Mouse (Mus musculus) midbrain, embryonic 14.5 days (tissue): ENCODE measurements at regions not wholly inside any gene's neighbourhood (a gene's known extent, or its start where the extent isn't known, plus 50 kb on each side); places are given as distances from the start of the nearest gene placed in this dataset.

Experiments used
- ATAC-seq: fragments of 200-750 bp; cut with Nextera tagmentation; 2 replicates; pipeline ENCODE4 v1.8.0; 2017; ENCODE audit warnings: moderate number of reproducible peaks, moderate library complexity; ENCODE audit not compliant: low FRiP score, low TSS enrichment
- DNase-seq: peaks from one replicate; pipeline ENCODE4 v3.0.0-alpha.2; 2015
- H3K27ac ChIP-seq: fragments of 300-500 bp; sonication (generic); replicated peaks from 2 replicates; pipeline ENCODE4 v1.5.1; 2014; ENCODE audit warnings: mild to moderate bottlenecking, low read depth, low read length, moderate library complexity
- H3K27me3 ChIP-seq: fragments of 300-500 bp; sonication (generic); 2 replicates; pipeline ENCODE4 v1.6.1; 2014; ENCODE audit warnings: low read length, control low read depth, mixed read lengths; ENCODE audit not compliant: control insufficient read depth, insufficient read depth
- H3K36me3 ChIP-seq: fragments of 300-500 bp; sonication (generic); 2 replicates; pipeline ENCODE4 v1.6.1; 2014; ENCODE audit warnings: low read length, control low read depth; ENCODE audit not compliant: control insufficient read depth, insufficient read depth
- H3K4me1 ChIP-seq: fragments of 300-500 bp; sonication (generic); 2 replicates; pipeline ENCODE4 v1.6.1; 2014; ENCODE audit warnings: mild to moderate bottlenecking, antibody characterized with exemption, low read length, control low read depth; ENCODE audit not compliant: control insufficient read depth, insufficient read depth
- H3K4me2 ChIP-seq: fragments of 300-500 bp; sonication (generic); 2 replicates; pipeline ENCODE4 v1.6.1; 2014; ENCODE audit warnings: mild to moderate bottlenecking, low read length, moderate library complexity
- H3K4me3 ChIP-seq: fragments of 300-500 bp; sonication (generic); replicated peaks from 2 replicates; pipeline ENCODE4 v1.5.1; 2014; ENCODE audit warnings: low read depth, low read length
- H3K9ac ChIP-seq: fragments of 300-500 bp; sonication (generic); replicated peaks from 2 replicates; pipeline ENCODE4 v1.6.1; 2014; ENCODE audit warnings: mild to moderate bottlenecking, low read length, moderate library complexity
- H3K9me3 ChIP-seq: fragments of 300-500 bp; sonication (generic); 2 replicates; pipeline ENCODE4 v1.6.1; 2016; ENCODE audit warnings: low read length, control low read depth, mixed read lengths; ENCODE audit not compliant: control insufficient read depth
- WGBS: fragments of 180-500 bp; shearing (Covaris S2); extraction: QIAGEN DNeasy Blood & Tissue Kit; methylation state at CpG from one replicate; pipeline ENCODE4 v1.1.7; 2014; 5-methylcytosine and 5-hydroxymethylcytosine counted together

GRCm38 (mm10) chr2:128420406-128420805 is 170.6 kb upstream of the Spdye4c start:
- Histone ChIP-seq H3K27me3 (no peaks in the 10 kb centered on the region), H3K4me1 (no peaks in the 10 kb centered on the region), H3K9me3 (no peaks in the 10 kb centered on the region), H3K4me3 (no peak overlapping the region), H3K4me2 (no peak overlapping the region), H3K27ac (no peak overlapping the region), H3K36me3 (no peaks in the 10 kb centered on the region), H3K9ac (no peak overlapping the region)
- ATAC-seq (no peak), DNase-seq (no peak)
- WGBS, result 87% methylated on average over 10 of the region's 10 CpGs

- no peaks in the 10 kb centered on the region for H3K9me3 ChIP-seq
- H3K4me2 ChIP-seq, result no peak overlapping the region
- no peak overlapping the region for H3K9ac ChIP-seq
- 53% methylated on average over 6 of the region's 6 CpGs for WGBS
- H3K4me3 ChIP-seq, result no peak overlapping the region
- no peak overlapping the region for H3K27ac ChIP-seq
- no peak for DNase-seq
- H3K27me3 ChIP-seq, result no peaks in the 10 kb centered on the region
- no peaks in the 10 kb centered on the region for H3K4me1 ChIP-seq
- ATAC-seq, result no peak
- no peaks in the 10 kb centered on the region for H3K36me3 ChIP-seq
Observed at GRCm38 (mm10) chr2:128422677-128423076, 168.3 kb upstream of the Spdye4c start.

DNA sequence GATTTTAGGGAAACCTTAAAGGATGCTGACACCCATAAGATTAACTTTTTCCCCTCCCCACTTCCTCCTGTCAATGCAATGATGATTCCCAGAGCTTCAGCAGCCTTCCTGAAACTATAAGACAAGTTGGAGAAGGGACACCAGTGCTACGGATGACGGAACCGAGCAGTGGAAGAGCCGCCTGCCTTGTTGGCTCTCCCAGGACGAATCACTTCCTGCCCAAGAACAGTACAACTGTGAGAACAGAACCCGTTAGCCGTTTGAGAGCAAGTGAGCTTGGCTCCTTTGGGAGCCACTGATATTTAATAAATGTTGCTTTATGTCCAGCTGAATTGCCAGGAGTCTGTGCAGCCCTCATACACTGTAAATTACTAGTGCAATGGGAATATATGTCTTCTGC is 166.8 kb upstream of the Spdye4c start:
- Histone ChIP-seq H3K9ac (no peak overlapping the region), H3K27me3 (no peaks in the 10 kb centered on the region), H3K36me3 (no peaks in the 10 kb centered on the region), H3K27ac (no peak overlapping the region), H3K4me3 (no peak overlapping the region), H3K4me1 (no peaks in the 10 kb centered on the region), H3K4me2 (no peak overlapping the region), H3K9me3 (no peaks in the 10 kb centered on the region)
- DNase-seq, result no peak
- no peak for ATAC-seq
- WGBS, result 90% methylated on average over 7 of the region's 7 CpGs

- Histone ChIP-seq H3K9me3 (no peaks in the 10 kb centered on the region), H3K4me3 (no peak overlapping the region), H3K9ac (no peak overlapping the region), H3K27ac (no peak overlapping the region), H3K27me3 (no peaks in the 10 kb centered on the region), H3K4me1 (no peaks in the 10 kb centered on the region), H3K36me3 (no peaks in the 10 kb centered on the region), H3K4me2 (no peak overlapping the region)
- DNase-seq, result no peak
- no peak for ATAC-seq
- WGBS, result 90% methylated on average over 6 of the region's 6 CpGs
Observed at GRCm38 (mm10) chr2:128427181-128427880, 163.7 kb upstream of the Spdye4c start.

DNA sequence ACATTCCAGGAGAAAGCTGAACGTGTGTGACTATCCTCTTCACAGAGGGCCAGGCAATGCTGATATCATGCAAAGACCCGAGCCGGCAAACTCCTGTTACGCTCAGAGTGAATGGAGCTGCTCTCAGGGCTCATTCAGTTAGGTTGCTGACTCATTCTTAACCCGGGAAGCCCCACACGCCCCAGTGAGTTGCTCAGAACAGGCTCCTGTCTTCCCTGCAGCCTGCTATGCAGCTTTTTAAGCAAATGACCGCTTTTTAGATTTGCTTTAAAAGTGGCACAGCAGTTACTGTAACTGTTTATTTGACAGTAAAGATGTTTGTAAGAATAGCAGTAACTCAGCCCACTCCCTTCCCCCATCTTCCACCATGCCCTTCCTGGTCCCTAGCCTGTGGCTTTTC is 162.9 kb upstream of the Spdye4c start:
- DNase-seq (peak; percentile 24), ATAC-seq (no peak)
- Histone ChIP-seq H3K4me2 (no peak overlapping the region), H3K9me3 (no peaks in the 10 kb centered on the region), H3K4me1 (no peaks in the 10 kb centered on the region), H3K27me3 (no peaks in the 10 kb centered on the region), H3K36me3 (no peaks in the 10 kb centered on the region), H3K4me3 (no peak overlapping the region), H3K27ac (no peak overlapping the region), H3K9ac (no peak overlapping the region)
- WGBS, result 12% methylated on average over 7 of the region's 7 CpGs

- H3K4me3 ChIP-seq, result no peak overlapping the region; the same call in 1 of the 2 replicates
- H3K4me1 ChIP-seq, result no peaks in the 10 kb centered on the region
- no peak overlapping the region for H3K4me2 ChIP-seq
- 61% methylated on average over 18 of the region's 18 CpGs for WGBS
- DNase-seq, result no peak
- no peaks in the 10 kb centered on the region for H3K9me3 ChIP-seq
- no peak overlapping the region for H3K9ac ChIP-seq
- H3K27ac ChIP-seq, result no peak overlapping the region
- ATAC-seq, result no peak
- no peaks in the 10 kb centered on the region for H3K27me3 ChIP-seq
- H3K36me3 ChIP-seq, result no peaks in the 10 kb centered on the region
Observed at GRCm38 (mm10) chr2:128428651-128429633, 162.1 kb upstream of the Spdye4c start.

DNA sequence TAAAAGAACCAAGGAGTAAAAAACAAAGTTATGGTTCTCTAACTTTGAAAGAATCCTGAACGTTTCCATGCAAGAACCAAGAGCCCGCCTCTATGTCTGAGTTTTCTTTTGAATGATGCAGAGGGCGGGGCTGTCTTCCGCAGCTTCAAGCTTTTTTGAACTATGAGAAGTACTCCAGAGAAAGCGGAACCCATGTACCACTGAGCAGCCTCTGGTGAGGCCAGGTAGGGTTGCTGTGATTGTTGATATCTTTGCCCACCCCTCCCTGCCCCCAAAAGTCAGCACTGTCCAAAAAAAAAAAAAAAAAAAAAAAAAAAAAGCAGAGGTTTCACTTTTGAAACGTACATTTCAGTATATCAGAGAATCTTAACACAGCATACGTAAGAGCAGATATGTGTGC is 161.2 kb upstream of the Spdye4c start:
- no peak for DNase-seq
- WGBS, result 67% methylated on average over 7 of the region's 7 CpGs
- no peaks in the 10 kb centered on the region for H3K9me3 ChIP-seq
- H3K4me2 ChIP-seq, result no peak overlapping the region
- no peaks in the 10 kb centered on the region for H3K27me3 ChIP-seq
- no peak overlapping the region for H3K27ac ChIP-seq
- H3K9ac ChIP-seq, result no peak overlapping the region
- ATAC-seq, result no peak
- no peak overlapping the region for H3K4me3 ChIP-seq
- H3K36me3 ChIP-seq, result no peaks in the 10 kb centered on the region
- H3K4me1 ChIP-seq, result no peaks in the 10 kb centered on the region

- Histone ChIP-seq H3K4me1 (no peaks in the 10 kb centered on the region), H3K27me3 (no peaks in the 10 kb centered on the region), H3K9ac (no peak overlapping the region), H3K36me3 (no peaks in the 10 kb centered on the region), H3K9me3 (no peaks in the 10 kb centered on the region), H3K27ac (no peak overlapping the region), H3K4me2 (no peak overlapping the region), H3K4me3 (no peak overlapping the region)
- DNase-seq (no peak), ATAC-seq (no peak)
- WGBS, result 56% methylated on average over 9 of the region's 9 CpGs
Observed at GRCm38 (mm10) chr2:128430776-128431291, 160.2 kb upstream of the Spdye4c start.
